Mouse (Mus musculus): Measurements from ENCODE around the gene Noa1.

The Noa1 gene

GRCm38 (mm10) chr5:77290606-77291005 is 19.3 kb downstream of the Noa1 start:
- DNase-seq (ENCODE audit: low read depth, low spot score): no peak

- no peak for DNase-seq (ENCODE audit: low read depth, low spot score)
Measured at GRCm38 (mm10) chr5:77289686-77290085, 20.2 kb downstream of the Noa1 start.

- DNase-seq (ENCODE audit: low read depth, low spot score): no peak
Measured at GRCm38 (mm10) chr5:77287901-77288300, 22.0 kb downstream of the Noa1 start.

GRCm38 (mm10) chr5:77286904-77287303 is 23.0 kb downstream of the Noa1 start:
- no peak for DNase-seq (ENCODE audit: low read depth, low spot score)

- DNase-seq (ENCODE audit: low read depth, low spot score): peak; percentile 27
Measured at GRCm38 (mm10) chr5:77285685-77286084, 24.2 kb downstream of the Noa1 start.

- DNase-seq (ENCODE audit: low read depth, low spot score): no peak
Measured at GRCm38 (mm10) chr5:77282242-77282641, 27.6 kb downstream of the Noa1 start.

- DNase-seq (ENCODE audit: low read depth, low spot score): no peak
Measured at GRCm38 (mm10) chr5:77281518-77282174, 28.2 kb downstream of the Noa1 start.

GRCm38 (mm10) chr5:77277204-77277603 is 32.7 kb downstream of the Noa1 start:
- no peak for DNase-seq (ENCODE audit: low read depth, low spot score)

GRCm38 (mm10) chr5:77275950-77276349 is 33.9 kb downstream of the Noa1 start:
- DNase-seq (ENCODE audit: low read depth, low spot score): peak; percentile 75

GRCm38 (mm10) chr5:77273151-77273550 is 36.7 kb downstream of the Noa1 start:
- DNase-seq (ENCODE audit: low read depth, low spot score): peak; percentile 79

- DNase-seq (ENCODE audit: low read depth, low spot score): peak; percentile 61
Measured at GRCm38 (mm10) chr5:77269399-77269798, 40.5 kb downstream of the Noa1 start.

GRCm38 (mm10) chr5:77267957-77268624 is 41.8 kb downstream of the Noa1 start:
- DNase-seq (ENCODE audit: low read depth, low spot score): no peak

- no peak for DNase-seq (ENCODE audit: low read depth, low spot score)
Measured at GRCm38 (mm10) chr5:77267441-77267840, 42.4 kb downstream of the Noa1 start.

GRCm38 (mm10) chr5:77266886-77267401 is 42.9 kb downstream of the Noa1 start:
- DNase-seq (ENCODE audit: low read depth, low spot score): peak; percentile 57

- DNase-seq (ENCODE audit: low read depth, low spot score): peak; percentile 69
Measured at GRCm38 (mm10) chr5:77266066-77266885, 43.6 kb downstream of the Noa1 start.

GRCm38 (mm10) chr5:77265671-77266065 is 44.2 kb downstream of the Noa1 start:
- peak; percentile 75 for DNase-seq (ENCODE audit: low read depth, low spot score)

- DNase-seq (ENCODE audit: low read depth, low spot score): peak; percentile 85
Measured at GRCm38 (mm10) chr5:77265081-77265670, 44.7 kb downstream of the Noa1 start, which contains the start of gene Rest. Gene Rest, plus strand, starts transcription at chr5:77265491.

GRCm38 (mm10) chr5:77262105-77262504 is 47.8 kb downstream of the Noa1 start:
- no peak for DNase-seq (ENCODE audit: low read depth, low spot score)

GRCm38 (mm10) chr5:77261137-77261536 is 48.7 kb downstream of the Noa1 start:
- no peak for DNase-seq (ENCODE audit: low read depth, low spot score)

- no peak for DNase-seq (ENCODE audit: low read depth, low spot score)
Measured at GRCm38 (mm10) chr5:77260141-77260540, 49.7 kb downstream of the Noa1 start.

GRCm38 (mm10) chr5:77259315-77259714 is 50.6 kb downstream of the Noa1 start:
- no peak for DNase-seq (ENCODE audit: low read depth, low spot score)

GRCm38 (mm10) chr5:77257603-77258002 is 52.3 kb downstream of the Noa1 start:
- no peak for DNase-seq (ENCODE audit: low read depth, low spot score)
